Mouse (Mus musculus) midbrain, embryonic 16.5 days (tissue): Measurements from ENCODE around the gene Gpx3. TPM values are rescaled to one million over a fixed set of nuclear protein-coding genes. Genes with fewer than 3 reads are reported as not detected.

Experiments
- ATAC-seq: fragments of 200-750 bp; cut with Nextera tagmentation; 2 replicates; pipeline ENCODE4 v1.8.0; 2017; ENCODE audit warnings: moderate TSS enrichment
- H3K27ac ChIP-seq: fragments of 300-500 bp; sonication (generic); 2 replicates; pipeline ENCODE4 v1.5.1; 2014; ENCODE audit warnings: mild to moderate bottlenecking, low read length, mixed read lengths
- H3K27me3 ChIP-seq: fragments of 300-500 bp; sonication (generic); 2 replicates; pipeline ENCODE4 v1.6.1; 2014; ENCODE audit warnings: low read depth, low read length, mixed read lengths; ENCODE audit not compliant: control insufficient read depth, insufficient read depth
- H3K36me3 ChIP-seq: fragments of 300-500 bp; sonication (generic); 2 replicates; pipeline ENCODE4 v1.6.1; 2014; ENCODE audit warnings: mild to moderate bottlenecking, low read length, moderate library complexity, mixed read lengths; ENCODE audit not compliant: control insufficient read depth, insufficient read depth
- H3K4me1 ChIP-seq: fragments of 300-500 bp; sonication (generic); 2 replicates; pipeline ENCODE4 v1.6.1; 2014; ENCODE audit warnings: mild to moderate bottlenecking, low read length, mixed read lengths; ENCODE audit not compliant: control insufficient read depth, insufficient read depth
- H3K4me2 ChIP-seq: fragments of 300-500 bp; sonication (generic); 2 replicates; pipeline ENCODE4 v1.6.1; 2014; ENCODE audit warnings: mild to moderate bottlenecking, low read length, mixed read lengths
- H3K4me3 ChIP-seq: fragments of 300-500 bp; sonication (generic); 2 replicates; pipeline ENCODE4 v1.5.1; 2014; ENCODE audit warnings: low read depth, mild to moderate bottlenecking, low read length, moderate library complexity, mixed read lengths
- H3K9ac ChIP-seq: fragments of 300-500 bp; sonication (generic); 2 replicates; pipeline ENCODE4 v1.6.1; 2014; ENCODE audit warnings: low read depth, low read length, mixed read lengths
- H3K9me3 ChIP-seq: fragments of 300-500 bp; sonication (generic); replicated peaks from 2 replicates; pipeline ENCODE4 v1.6.1; 2014; ENCODE audit warnings: mild to moderate bottlenecking, low read length, mixed read lengths; ENCODE audit not compliant: control insufficient read depth, poor library complexity, severe bottlenecking
- WGBS: fragments of 180-500 bp; shearing (Covaris S2); extraction: QIAGEN DNeasy Blood & Tissue Kit; methylation state at CpG from one replicate; pipeline ENCODE4 v1.1.7; 2014; 5-methylcytosine and 5-hydroxymethylcytosine counted together
- polyA plus RNA-seq: library from polyadenylated mRNA; unstranded; fragments of >200 nt; fragmentation: Nextera tagmentation; extraction: Ambion mirVana; gene quantifications from 2 replicates; pipeline ENCODE4 v1.2.1, GENCODE M21; 2015

Gpx3 gene
- polyA plus RNA-seq, 1 experiment from 2014 or later: 40.5 TPM

GRCm38 (mm10) chr11:54917461-54917860 lies 15.2 kb downstream of the Gpx3 start:
- no peak overlapping the region for H3K4me2 ChIP-seq
- 94% methylated on average over 7 of the region's 7 CpGs for WGBS
- H3K27me3 ChIP-seq: no peaks in the 10 kb centered on the region
- no peak for ATAC-seq
- H3K9me3 ChIP-seq: no peaks in the 10 kb centered on the region
- no peak overlapping the region for H3K9ac ChIP-seq
- H3K27ac ChIP-seq: no peak overlapping the region
- no peaks in the 10 kb centered on the region for H3K4me1 ChIP-seq
- peaks cover 28% of the 10 kb centered on the region for H3K36me3 ChIP-seq
- H3K4me3 ChIP-seq: no peak overlapping the region

- peaks cover 33% of the 10 kb centered on the region for H3K36me3 ChIP-seq
- no peak overlapping the region for H3K9ac ChIP-seq
- H3K4me3 ChIP-seq: no peak overlapping the region
- no peak overlapping the region for H3K4me2 ChIP-seq
- no peak for ATAC-seq
- no peak overlapping the region for H3K27ac ChIP-seq
- no peaks in the 10 kb centered on the region for H3K4me1 ChIP-seq
- H3K27me3 ChIP-seq: no peaks in the 10 kb centered on the region
- 87% methylated on average over 4 of the region's 4 CpGs for WGBS
- no peaks in the 10 kb centered on the region for H3K9me3 ChIP-seq
Observed at GRCm38 (mm10) chr11:54918273-54918672, 16.0 kb downstream of the Gpx3 start.

- H3K27ac ChIP-seq: no peak overlapping the region
- H3K9me3 ChIP-seq: no peaks in the 10 kb centered on the region
- H3K4me2 ChIP-seq: no peak overlapping the region
- no peak for ATAC-seq
- WGBS: 84% methylated on average over 11 of the region's 11 CpGs
- no peaks in the 10 kb centered on the region for H3K27me3 ChIP-seq
- no peaks in the 10 kb centered on the region for H3K4me1 ChIP-seq
- no peak overlapping the region for H3K4me3 ChIP-seq
- H3K9ac ChIP-seq: no peak overlapping the region
- H3K36me3 ChIP-seq: peaks cover 36% of the 10 kb centered on the region
Observed at GRCm38 (mm10) chr11:54920127-54920972, 18.1 kb downstream of the Gpx3 start.

- no peak overlapping the region for H3K27ac ChIP-seq
- no peak for ATAC-seq
Observed at GRCm38 (mm10) chr11:54920973-54921580, 18.8 kb downstream of the Gpx3 start.

GRCm38 (mm10) chr11:54921798-54922197 lies 19.5 kb downstream of the Gpx3 start:
- H3K9ac ChIP-seq: no peak overlapping the region
- H3K36me3 ChIP-seq: peaks cover 39% of the 10 kb centered on the region
- no peak overlapping the region for H3K27ac ChIP-seq
- no peak for ATAC-seq
- no peak overlapping the region for H3K4me2 ChIP-seq
- no peaks in the 10 kb centered on the region for H3K4me1 ChIP-seq
- no peaks in the 10 kb centered on the region for H3K27me3 ChIP-seq
- 49% methylated on average over 7 of the region's 7 CpGs for WGBS
- no peaks in the 10 kb centered on the region for H3K9me3 ChIP-seq
- H3K4me3 ChIP-seq: no peak overlapping the region

More at GRCm38 (mm10) chr11:54920973-54921580, 18.8 kb downstream of the Gpx3 start:
- Histone ChIP-seq H3K36me3 (peaks cover 39% of the 10 kb centered on the region), H3K27me3 (no peaks in the 10 kb centered on the region), H3K4me1 (no peaks in the 10 kb centered on the region), H3K4me2 (no peak overlapping the region), H3K9me3 (no peaks in the 10 kb centered on the region), H3K9ac (no peak overlapping the region), H3K4me3 (no peak overlapping the region)
- 87% methylated on average over 6 of the region's 6 CpGs for WGBS

- Histone ChIP-seq H3K27me3 (no peaks in the 10 kb centered on the region), H3K4me3 (no peak overlapping the region), H3K9ac (no peak overlapping the region), H3K36me3 (peaks cover 40% of the 10 kb centered on the region), H3K4me2 (no peak overlapping the region), H3K4me1 (no peaks in the 10 kb centered on the region), H3K9me3 (no peaks in the 10 kb centered on the region), H3K27ac (no peak overlapping the region)
- WGBS: 93% methylated on average over 3 of the region's 3 CpGs
- ATAC-seq: no peak
Observed at GRCm38 (mm10) chr11:54922488-54922887, 20.2 kb downstream of the Gpx3 start.

- H3K27me3 ChIP-seq: no peaks in the 10 kb centered on the region
- no peak overlapping the region for H3K9ac ChIP-seq
- no peak overlapping the region for H3K4me2 ChIP-seq
- no peak overlapping the region for H3K4me3 ChIP-seq
- ATAC-seq: no peak
- no peak overlapping the region for H3K27ac ChIP-seq
- WGBS: 91% methylated on average over 14 of the region's 14 CpGs
- peaks cover 37% of the 10 kb centered on the region for H3K36me3 ChIP-seq
- H3K9me3 ChIP-seq: no peaks in the 10 kb centered on the region
- no peaks in the 10 kb centered on the region for H3K4me1 ChIP-seq
Observed at GRCm38 (mm10) chr11:54924145-54924544, 21.9 kb downstream of the Gpx3 start.

- 86% methylated on average over 14 of the region's 14 CpGs for WGBS
- ATAC-seq: no peak
Observed at GRCm38 (mm10) chr11:54927346-54928140, 25.3 kb downstream of the Gpx3 start.

More at GRCm38 (mm10) chr11:54927346-54928140, 25.3 kb downstream of the Gpx3 start:
- Histone ChIP-seq H3K4me2 (no peak overlapping the region), H3K9me3 (no peaks in the 10 kb centered on the region), H3K27me3 (no peaks in the 10 kb centered on the region), H3K4me3 (no peak overlapping the region), H3K36me3 (peaks cover 33% of the 10 kb centered on the region), H3K4me1 (no peaks in the 10 kb centered on the region), H3K9ac (no peak overlapping the region), H3K27ac (no peak overlapping the region)
